Mouse (Mus musculus): ENCODE measurements around the gene Astn2. TPM values are rescaled to one million over a fixed set of nuclear protein-coding genes. Genes with fewer than 3 reads are reported as not detected.

Astn2 gene
- polyA plus RNA-seq, 1 experiment from 2014 or later, result 0.57 TPM

DNA sequence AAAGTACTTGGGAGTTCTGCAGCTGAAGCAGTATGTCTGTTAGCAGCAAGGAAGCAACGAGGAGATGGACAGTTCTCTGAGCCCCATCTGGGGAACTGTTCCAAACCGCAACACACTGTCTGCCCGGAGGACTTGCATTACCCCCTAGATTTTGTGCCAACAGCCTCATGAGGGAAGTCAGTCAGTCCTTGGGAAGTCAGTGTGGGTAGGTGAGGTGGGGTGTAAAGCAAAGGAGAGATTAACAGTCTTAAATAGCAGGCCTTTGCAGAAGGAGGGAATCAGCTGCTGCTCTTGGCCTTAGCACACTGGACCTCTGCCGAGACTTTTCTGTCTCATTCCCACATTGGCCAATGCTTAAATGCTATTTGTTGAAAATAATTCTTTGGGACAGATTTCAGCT is 1049.8 kb downstream of the Astn2 start:
- Histone ChIP-seq H3K9me3 (ENCODE audit: control insufficient read depth, low read length) (no peaks in the 10 kb centered on the region), H3K27me3 (ENCODE audit: control insufficient read depth, insufficient read depth, low read length) (no peaks in the 10 kb centered on the region), H3K4me1 (ENCODE audit: control insufficient read depth, insufficient read depth, low read length) (peaks cover 7% of the 10 kb centered on the region; the same call in 1 of the 2 replicates), H3K4me3 (ENCODE audit: low read depth, low read length) (no peak overlapping the region), H3K36me3 (ENCODE audit: control insufficient read depth, insufficient read depth, low read length) (no peaks in the 10 kb centered on the region; the same call in 1 of the 2 replicates), H3K9ac (ENCODE audit: low read length) (no peak overlapping the region), H3K27ac (ENCODE audit: low read depth, low read length) (no peak overlapping the region), H3K4me2 (no peak overlapping the region)
- no peak for ATAC-seq (ENCODE audit: low FRiP score)
- WGBS, result 60% methylated on average over 4 of the region's 4 CpGs
- no peak for DNase-seq (ENCODE audit: low spot score, missing footprints)

DNA sequence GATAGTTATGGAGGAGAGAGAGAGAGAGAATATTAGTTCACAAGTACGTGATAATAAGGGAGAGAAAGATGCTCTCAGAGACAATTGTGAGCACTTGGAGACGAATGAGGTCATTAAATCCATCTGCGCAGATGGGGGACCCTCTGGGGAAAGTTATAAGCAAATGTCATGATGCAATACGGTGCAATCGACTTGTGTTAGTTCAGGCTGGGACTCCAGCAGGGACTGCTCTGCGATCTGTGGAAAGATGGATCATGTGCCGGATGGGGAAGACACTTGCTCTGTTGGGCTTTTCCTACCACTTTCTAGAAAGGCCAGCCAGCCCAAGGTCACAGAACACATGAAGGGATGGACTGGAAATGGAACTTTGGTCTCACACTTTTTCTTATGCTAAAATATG is 1053.9 kb downstream of the Astn2 start:
- Histone ChIP-seq H3K4me2 (no peak overlapping the region), H3K36me3 (ENCODE audit: control insufficient read depth, insufficient read depth, low read length) (no peaks in the 10 kb centered on the region; the same call in 1 of the 2 replicates), H3K27ac (ENCODE audit: low read depth, low read length) (no peak overlapping the region), H3K27me3 (ENCODE audit: control insufficient read depth, insufficient read depth, low read length) (no peaks in the 10 kb centered on the region), H3K4me1 (ENCODE audit: control insufficient read depth, insufficient read depth, low read length) (peaks cover 7% of the 10 kb centered on the region; the same call in 1 of the 2 replicates), H3K4me3 (ENCODE audit: low read depth, low read length) (no peak overlapping the region), H3K9me3 (ENCODE audit: control insufficient read depth, low read length) (no peaks in the 10 kb centered on the region), H3K9ac (ENCODE audit: low read length) (no peak overlapping the region)
- DNase-seq (ENCODE audit: low spot score, missing footprints) (no peak), ATAC-seq (ENCODE audit: low FRiP score) (no peak)
- WGBS, result 85% methylated on average over 7 of the region's 7 CpGs

DNA sequence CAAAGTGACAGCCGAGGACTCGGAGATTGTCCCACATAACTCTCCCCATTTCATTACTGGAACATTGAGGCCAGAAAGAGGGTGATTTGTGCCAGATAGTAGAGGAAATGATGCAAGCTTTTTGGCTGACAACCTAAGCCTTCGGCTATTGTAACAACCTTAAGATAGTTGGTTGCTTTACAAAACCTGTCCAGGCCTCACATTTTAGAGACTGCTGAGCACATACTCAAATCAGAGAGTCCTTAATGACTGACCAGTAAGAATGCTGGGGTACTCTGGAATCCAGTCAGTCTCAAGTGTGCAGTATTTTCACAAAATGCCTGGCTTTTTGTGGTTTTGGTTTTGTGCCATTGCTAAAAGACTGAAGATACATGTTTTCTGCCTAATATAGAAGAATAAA is 1062.6 kb downstream of the Astn2 start:
- Histone ChIP-seq H3K4me2 (no peak overlapping the region), H3K4me1 (ENCODE audit: control insufficient read depth, insufficient read depth, low read length) (no peaks in the 10 kb centered on the region), H3K4me3 (ENCODE audit: low read depth, low read length) (no peak overlapping the region), H3K9me3 (ENCODE audit: control insufficient read depth, low read length) (no peaks in the 10 kb centered on the region), H3K27me3 (ENCODE audit: control insufficient read depth, insufficient read depth, low read length) (no peaks in the 10 kb centered on the region), H3K9ac (ENCODE audit: low read length) (no peak overlapping the region), H3K27ac (ENCODE audit: low read depth, low read length) (no peak overlapping the region), H3K36me3 (ENCODE audit: control insufficient read depth, insufficient read depth, low read length) (no peaks in the 10 kb centered on the region)
- DNase-seq (ENCODE audit: low spot score, missing footprints) (peak; percentile 21), ATAC-seq (ENCODE audit: low FRiP score) (no peak)
- 91% methylated on average over 3 of the region's 3 CpGs for WGBS

DNA sequence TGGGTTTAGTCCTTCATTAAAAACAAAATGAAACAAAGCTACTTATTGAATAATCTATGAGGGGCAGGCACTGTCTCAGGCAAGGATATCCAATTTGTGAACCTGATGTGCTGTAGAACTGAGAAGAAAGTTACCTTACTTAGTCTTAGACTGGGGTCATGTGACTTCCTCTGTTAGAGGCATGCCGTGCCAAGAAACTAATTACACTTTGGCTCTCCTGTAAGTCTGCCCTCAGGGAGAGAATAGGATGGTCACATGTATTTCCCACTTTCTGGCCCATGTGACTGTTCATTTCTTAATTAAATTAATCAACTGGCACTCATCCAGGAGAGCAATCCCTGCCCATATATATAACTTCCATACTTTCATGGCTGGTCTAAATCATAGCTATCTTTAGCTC is 1070.7 kb downstream of the Astn2 start:
- H3K9me3 ChIP-seq (ENCODE audit: control insufficient read depth, low read length), result no peaks in the 10 kb centered on the region
- 73% methylated on average over 1 of the region's 1 CpGs for WGBS
- H3K36me3 ChIP-seq (ENCODE audit: control insufficient read depth, insufficient read depth, low read length), result no peaks in the 10 kb centered on the region
- no peak for ATAC-seq (ENCODE audit: low FRiP score)
- no peak overlapping the region for H3K4me2 ChIP-seq
- H3K9ac ChIP-seq (ENCODE audit: low read length), result no peak overlapping the region
- no peak overlapping the region for H3K27ac ChIP-seq (ENCODE audit: low read depth, low read length)
- H3K4me1 ChIP-seq (ENCODE audit: control insufficient read depth, insufficient read depth, low read length), result no peaks in the 10 kb centered on the region
- no peak for DNase-seq (ENCODE audit: low spot score, missing footprints)
- no peak overlapping the region for H3K4me3 ChIP-seq (ENCODE audit: low read depth, low read length)
- H3K27me3 ChIP-seq (ENCODE audit: control insufficient read depth, insufficient read depth, low read length), result no peaks in the 10 kb centered on the region

Data from midbrain, embryonic 11.5 days (tissue).